Mouse (Mus musculus) liver, embryonic 14.5 days (tissue): ENCODE measurements at regions not wholly inside any gene's neighbourhood (a gene's known extent, or its start where the extent isn't known, plus 50 kb on each side); places are given as distances from the start of the nearest gene placed in this dataset.

Experiments
- CTCF ChIP-seq: IDR thresholded peaks from 2 replicates; pipeline ENCODE4 v1.5.1; 2016; ENCODE audit warnings: antibody characterized with exemption, low read depth, control low read depth
- EP300 ChIP-seq: IDR thresholded peaks from 2 replicates; pipeline ENCODE4 v1.6.1; 2016; ENCODE audit warnings: antibody characterized with exemption, low read depth

- no peak for TF ChIP-seq CTCF
- no peak for TF ChIP-seq EP300
Observed at GRCm38 (mm10) chr15:86777998-86778397, 563.7 kb downstream of the Tbc1d22a start.
